Mouse (Mus musculus) hindbrain, embryonic 12.5 days (tissue): ENCODE measurements around the gene Mga. TPM values are rescaled to one million over a fixed set of nuclear protein-coding genes. Genes with fewer than 3 reads are reported as not detected.

Experiments
- ATAC-seq: fragments of 200-750 bp; cut with Nextera tagmentation; 2 replicates; pipeline ENCODE4 v1.8.0; 2017; ENCODE audit warnings: moderate TSS enrichment; ENCODE audit not compliant: low FRiP score
- H3K27ac ChIP-seq: fragments of 300-500 bp; sonication (generic); 2 replicates; pipeline ENCODE4 v1.5.1; 2016; ENCODE audit warnings: mild to moderate bottlenecking
- H3K27me3 ChIP-seq: fragments of 300-500 bp; sonication (generic); 2 replicates; pipeline ENCODE4 v1.6.1; 2016; ENCODE audit warnings: mild to moderate bottlenecking
- H3K36me3 ChIP-seq: fragments of 300-500 bp; sonication (generic); 2 replicates; pipeline ENCODE4 v1.6.1; 2016; ENCODE audit warnings: mild to moderate bottlenecking
- H3K4me1 ChIP-seq: fragments of 300-500 bp; sonication (generic); 2 replicates; pipeline ENCODE4 v1.6.1; 2016
- H3K4me2 ChIP-seq: fragments of 300-500 bp; sonication (generic); replicated peaks from 2 replicates; pipeline ENCODE4 v1.6.1; 2016; ENCODE audit warnings: mild to moderate bottlenecking
- H3K4me3 ChIP-seq: fragments of 300-500 bp; sonication (generic); 2 replicates; pipeline ENCODE4 v1.5.1; 2016; ENCODE audit warnings: mild to moderate bottlenecking
- H3K9ac ChIP-seq: fragments of 300-500 bp; sonication (generic); 2 replicates; pipeline ENCODE4 v1.6.1; 2016; ENCODE audit warnings: mild to moderate bottlenecking, moderate library complexity
- H3K9me3 ChIP-seq: fragments of 300-500 bp; sonication (generic); replicated peaks from 2 replicates; pipeline ENCODE4 v1.6.1; 2016; ENCODE audit warnings: mild to moderate bottlenecking
- WGBS: fragments of 180-500 bp; shearing (Covaris S2); methylation state at CpG from one replicate; pipeline ENCODE4 v1.1.7; 2016; 5-methylcytosine and 5-hydroxymethylcytosine counted together
- polyA plus RNA-seq: library from polyadenylated mRNA; unstranded; fragments of >200 nt; fragmentation: Nextera tagmentation; extraction: Ambion mirVana; gene quantifications from 2 replicates; pipeline ENCODE4 v1.2.1, GENCODE M21; 2016

Mga gene
- polyA plus RNA-seq, 1 experiment from 2014 or later, result 42.4 TPM

DNA sequence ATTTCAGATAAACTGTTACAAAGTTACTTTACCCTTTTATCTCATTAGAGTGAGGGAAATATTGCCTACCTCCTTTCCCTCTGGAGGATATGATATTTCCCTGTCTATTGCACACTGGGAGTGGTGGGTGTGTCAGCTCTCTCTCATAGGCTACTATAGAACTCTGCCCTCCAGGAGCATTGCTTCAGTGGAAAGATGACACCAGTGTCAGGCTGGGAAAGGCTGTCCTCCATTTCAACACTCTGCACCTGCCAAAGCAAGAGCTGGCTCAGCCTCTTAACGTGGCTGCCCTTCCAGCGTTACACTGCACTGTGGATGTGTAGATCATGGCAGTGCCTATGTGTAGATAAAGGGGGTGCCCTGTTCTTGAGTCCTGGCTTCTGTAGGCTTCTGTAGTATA lies 95.3 kb downstream of the Mga start:
- 81% methylated on average over 2 of the region's 2 CpGs for WGBS
- H3K27ac ChIP-seq, result no peak overlapping the region
- H3K9me3 ChIP-seq, result no peaks in the 10 kb centered on the region
- no peak overlapping the region for H3K4me3 ChIP-seq
- no peak overlapping the region for H3K4me2 ChIP-seq
- H3K27me3 ChIP-seq, result no peaks in the 10 kb centered on the region
- no peaks in the 10 kb centered on the region; the same call in 1 of the 2 replicates for H3K4me1 ChIP-seq
- no peak overlapping the region for H3K9ac ChIP-seq
- ATAC-seq, result no peak
- no peaks in the 10 kb centered on the region; the same call in 1 of the 2 replicates for H3K36me3 ChIP-seq

DNA sequence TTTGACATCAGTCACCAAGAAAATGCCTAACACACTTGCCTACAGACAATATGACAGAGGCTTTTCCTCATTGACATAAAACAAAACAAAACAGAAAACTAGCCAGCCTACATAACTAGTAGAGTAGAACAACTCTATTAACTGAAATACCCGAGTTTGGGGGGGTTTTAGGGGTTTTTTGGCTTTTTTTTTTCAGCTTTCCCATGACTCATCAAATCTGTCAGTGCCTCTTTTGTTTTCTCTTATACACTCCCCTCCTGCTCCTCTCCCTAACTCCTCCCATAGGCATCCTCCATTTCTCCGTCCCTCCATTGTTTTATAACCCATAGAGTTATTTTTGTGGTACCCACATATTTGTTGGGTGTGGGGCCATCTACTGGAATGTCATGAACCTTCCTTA lies 96.5 kb downstream of the Mga start:
- ATAC-seq, result no peak
- no peak overlapping the region for H3K9ac ChIP-seq
- 52% methylated on average over 2 of the region's 2 CpGs for WGBS
- H3K9me3 ChIP-seq, result no peaks in the 10 kb centered on the region
- H3K36me3 ChIP-seq, result peaks cover under 1% of the 10 kb centered on the region; the same call in 1 of the 2 replicates
- no peak overlapping the region for H3K4me2 ChIP-seq
- H3K27me3 ChIP-seq, result no peaks in the 10 kb centered on the region
- no peak overlapping the region for H3K4me3 ChIP-seq
- H3K27ac ChIP-seq, result no peak overlapping the region
- H3K4me1 ChIP-seq, result no peaks in the 10 kb centered on the region; the same call in 1 of the 2 replicates

DNA sequence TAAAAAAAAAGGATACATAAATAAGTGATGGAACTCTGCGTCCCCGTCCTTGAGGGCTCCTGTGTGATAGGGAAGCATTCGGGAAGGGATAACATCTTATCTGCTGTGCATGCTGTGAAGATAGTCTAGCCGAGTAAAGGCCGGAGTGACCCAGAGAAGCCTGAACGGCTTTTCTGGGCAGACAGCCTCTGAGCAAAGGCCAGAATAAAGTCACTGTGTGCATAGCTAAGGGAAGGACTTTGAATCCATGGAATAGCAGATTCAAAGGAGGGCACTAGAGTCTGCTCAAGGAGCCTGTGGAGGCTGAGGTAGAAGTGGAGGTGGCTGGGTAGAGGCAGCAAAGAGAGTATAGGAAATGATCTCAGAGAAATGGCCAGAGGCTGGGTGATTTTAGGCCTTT lies 97.8 kb downstream of the Mga start:
- Histone ChIP-seq H3K9ac (no peak overlapping the region), H3K27ac (no peak overlapping the region), H3K36me3 (peaks cover 5% of the 10 kb centered on the region; the same call in 1 of the 2 replicates), H3K4me2 (no peak overlapping the region), H3K4me3 (no peak overlapping the region), H3K27me3 (no peaks in the 10 kb centered on the region), H3K4me1 (no peaks in the 10 kb centered on the region; the same call in 1 of the 2 replicates), H3K9me3 (no peaks in the 10 kb centered on the region)
- ATAC-seq, result no peak
- WGBS, result 90% methylated on average over 6 of the region's 6 CpGs

DNA sequence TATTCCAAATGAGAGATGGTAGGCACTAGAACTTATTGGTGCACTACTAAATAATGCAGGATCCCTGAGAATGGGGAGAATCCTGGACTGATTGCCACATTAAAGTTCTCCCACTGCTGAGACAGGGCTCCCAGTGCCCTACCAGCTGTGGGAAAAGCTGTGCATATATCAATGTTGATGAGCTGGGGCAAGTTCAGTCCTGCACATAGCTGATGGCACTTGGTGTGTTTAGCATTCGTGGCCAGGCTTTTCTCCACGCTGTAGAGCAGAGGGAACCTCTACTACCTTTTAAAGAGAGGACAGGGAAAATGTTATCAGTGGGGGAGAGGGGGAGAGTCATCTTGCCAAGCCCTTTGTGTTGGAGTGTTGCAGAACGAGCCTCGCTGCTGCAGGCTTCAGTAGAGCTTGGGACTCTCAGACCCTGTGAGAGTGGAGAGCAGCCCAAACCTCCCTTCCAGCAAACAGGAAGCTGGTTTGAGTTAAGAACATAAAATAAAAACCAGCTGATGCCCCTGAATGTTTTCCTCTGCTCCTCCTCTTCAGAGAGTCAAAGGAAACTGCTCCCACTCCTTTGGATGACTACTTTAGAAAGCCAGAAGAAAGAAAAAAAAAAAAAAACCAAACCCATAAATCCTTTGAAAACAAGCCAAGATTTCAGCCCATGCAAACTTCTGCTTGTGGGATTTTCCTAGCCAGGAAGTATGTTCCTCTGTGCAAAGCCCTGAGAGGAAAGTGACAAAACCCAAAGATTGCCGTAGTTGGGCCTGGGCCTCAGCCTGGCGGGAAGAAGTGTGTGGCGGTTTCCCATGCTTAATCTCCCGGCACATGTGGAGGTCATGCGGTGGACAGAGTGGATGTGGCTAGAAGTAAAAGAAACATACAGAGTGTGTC lies 98.6 kb downstream of the Mga start:
- Histone ChIP-seq H3K4me2 (no peak overlapping the region), H3K4me3 (no peak overlapping the region), H3K9ac (no peak overlapping the region), H3K27ac (0 out of 2 replicates have a peak overlapping the region, but pooled peaks have one; percentile 46), H3K27me3 (no peaks in the 10 kb centered on the region), H3K9me3 (no peaks in the 10 kb centered on the region), H3K36me3 (peaks cover 5% of the 10 kb centered on the region; the same call in 1 of the 2 replicates), H3K4me1 (no peaks in the 10 kb centered on the region; the same call in none of the 2 replicates)
- WGBS, result 66% methylated on average over 9 of the region's 9 CpGs
- ATAC-seq, result no peak

DNA sequence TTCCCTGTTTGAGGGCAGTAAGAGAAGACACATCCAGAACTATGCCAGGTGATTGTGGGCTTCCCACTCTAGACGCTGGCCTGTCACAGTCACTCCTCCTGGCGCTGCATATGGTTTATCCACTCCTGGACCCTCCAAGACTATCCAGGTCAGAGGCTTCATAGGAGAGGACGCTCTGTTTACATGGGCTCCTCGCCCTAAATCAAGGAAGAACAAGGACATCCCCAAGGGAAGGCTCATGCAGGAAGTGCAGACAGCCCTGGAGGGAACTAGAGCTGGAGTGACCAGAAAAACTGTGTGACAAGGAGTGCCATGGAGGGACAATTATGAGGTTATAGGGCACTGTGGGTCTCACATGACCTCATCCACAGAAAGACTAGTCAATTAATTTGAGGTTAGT lies 100.3 kb downstream of the Mga start:
- no peak overlapping the region for H3K27ac ChIP-seq
- H3K36me3 ChIP-seq, result 0 out of 2 replicates have a peak, but pooled peaks cover 5% of the 10 kb centered on the region
- H3K4me2 ChIP-seq, result no peak overlapping the region
- no peak overlapping the region for H3K9ac ChIP-seq
- WGBS, result 89% methylated on average over 4 of the region's 4 CpGs
- H3K4me3 ChIP-seq, result no peak overlapping the region
- no peaks in the 10 kb centered on the region for H3K27me3 ChIP-seq
- H3K9me3 ChIP-seq, result no peaks in the 10 kb centered on the region
- ATAC-seq, result no peak
- H3K4me1 ChIP-seq, result peaks cover 5% of the 10 kb centered on the region

DNA sequence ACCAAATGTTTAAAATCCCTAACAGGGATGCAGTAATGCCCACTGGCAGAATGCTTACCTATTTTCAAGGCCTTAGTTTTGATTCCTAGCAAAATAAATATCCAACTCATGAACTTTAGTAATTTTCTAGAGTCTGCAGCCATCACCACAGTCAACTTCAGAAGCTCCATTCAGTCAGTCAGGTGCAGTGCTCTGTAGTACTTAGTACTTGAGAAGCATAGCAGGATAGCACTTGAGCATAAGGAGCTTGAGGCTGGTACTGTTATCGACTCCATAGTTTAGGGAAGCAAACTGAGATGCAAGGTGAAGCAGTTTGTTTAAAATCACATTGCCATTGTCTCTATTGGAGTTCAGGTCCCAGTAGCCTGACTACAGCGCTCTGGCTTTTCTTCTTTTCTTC lies 102.7 kb downstream of the Mga start:
- Histone ChIP-seq H3K27me3 (no peaks in the 10 kb centered on the region), H3K4me1 (peaks cover 5% of the 10 kb centered on the region), H3K27ac (no peak overlapping the region), H3K4me2 (no peak overlapping the region), H3K4me3 (no peak overlapping the region), H3K9ac (no peak overlapping the region), H3K9me3 (no peaks in the 10 kb centered on the region), H3K36me3 (0 out of 2 replicates have a peak, but pooled peaks cover 5% of the 10 kb centered on the region)
- WGBS, result 88% methylated on average over 2 of the region's 2 CpGs
- no peak for ATAC-seq

DNA sequence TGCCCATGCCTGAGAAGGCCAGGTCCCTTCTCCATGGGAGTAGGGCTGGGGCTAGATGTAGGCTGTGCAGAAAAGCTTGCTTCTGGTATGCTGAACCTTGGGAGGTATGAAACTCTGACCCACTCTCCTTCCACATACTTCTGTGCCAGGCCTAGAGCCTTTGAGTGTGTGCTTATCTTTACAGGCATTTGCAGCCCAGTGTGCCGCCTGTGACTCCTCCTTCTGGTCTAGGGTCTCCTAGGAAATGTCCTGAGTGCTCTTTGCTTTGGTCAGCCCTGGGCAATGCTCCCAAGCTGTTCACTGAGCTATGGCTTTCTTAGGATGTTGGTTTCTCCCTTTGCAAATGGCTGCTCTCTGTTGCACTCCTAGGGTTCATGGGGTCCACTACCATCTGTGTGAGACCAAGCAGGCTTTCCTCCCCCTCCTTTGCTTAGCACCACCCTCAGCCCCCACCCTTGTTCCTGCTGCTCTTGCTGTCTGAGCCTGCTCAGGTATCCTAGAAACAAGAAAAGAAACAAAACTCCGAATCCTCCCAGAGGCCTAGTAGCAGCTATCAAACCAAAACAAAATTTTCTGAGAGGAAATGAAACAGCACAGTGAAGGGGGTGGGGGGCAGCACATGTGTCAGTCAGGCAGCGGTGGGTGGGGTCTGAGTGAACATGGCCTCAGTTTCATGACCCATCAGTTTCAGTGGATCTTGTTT lies 104.0 kb downstream of the Mga start:
- no peak for ATAC-seq
- Histone ChIP-seq H3K9me3 (no peaks in the 10 kb centered on the region), H3K4me1 (peaks cover 5% of the 10 kb centered on the region; the same call in 1 of the 2 replicates), H3K9ac (no peak overlapping the region), H3K27me3 (no peaks in the 10 kb centered on the region), H3K4me2 (no peak overlapping the region), H3K4me3 (no peak overlapping the region), H3K27ac (no peak overlapping the region), H3K36me3 (0 out of 2 replicates have a peak, but pooled peaks cover 5% of the 10 kb centered on the region)
- 73% methylated on average over 3 of the region's 3 CpGs for WGBS

DNA sequence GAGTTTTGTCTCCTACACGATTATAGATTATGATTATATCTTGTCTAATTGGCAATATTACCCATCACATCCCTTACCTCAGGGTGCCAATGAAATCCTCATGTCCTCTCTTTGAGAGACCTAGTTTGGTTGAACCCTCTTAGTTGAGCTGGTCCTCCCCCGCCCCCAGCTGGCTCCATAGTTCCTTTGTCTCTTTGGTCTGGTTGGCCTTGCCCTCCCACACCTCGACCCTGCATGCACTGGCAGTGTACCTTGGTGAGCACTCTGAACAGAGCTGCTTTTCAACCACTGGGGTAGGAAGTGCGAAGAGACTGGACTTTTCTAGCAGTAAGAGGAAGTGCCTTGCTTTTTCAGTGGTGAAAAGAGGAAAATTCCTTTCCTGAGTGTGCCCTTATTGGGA lies 104.9 kb downstream of the Mga start:
- no peak overlapping the region for H3K9ac ChIP-seq
- WGBS, result 62% methylated on average over 4 of the region's 4 CpGs
- 0 out of 2 replicates have a peak, but pooled peaks cover 5% of the 10 kb centered on the region for H3K36me3 ChIP-seq
- no peak for ATAC-seq
- H3K4me2 ChIP-seq, result no peak overlapping the region
- no peak overlapping the region for H3K27ac ChIP-seq
- no peaks in the 10 kb centered on the region for H3K27me3 ChIP-seq
- no peak overlapping the region for H3K4me3 ChIP-seq
- no peaks in the 10 kb centered on the region for H3K9me3 ChIP-seq
- peaks cover 5% of the 10 kb centered on the region; the same call in 1 of the 2 replicates for H3K4me1 ChIP-seq

DNA sequence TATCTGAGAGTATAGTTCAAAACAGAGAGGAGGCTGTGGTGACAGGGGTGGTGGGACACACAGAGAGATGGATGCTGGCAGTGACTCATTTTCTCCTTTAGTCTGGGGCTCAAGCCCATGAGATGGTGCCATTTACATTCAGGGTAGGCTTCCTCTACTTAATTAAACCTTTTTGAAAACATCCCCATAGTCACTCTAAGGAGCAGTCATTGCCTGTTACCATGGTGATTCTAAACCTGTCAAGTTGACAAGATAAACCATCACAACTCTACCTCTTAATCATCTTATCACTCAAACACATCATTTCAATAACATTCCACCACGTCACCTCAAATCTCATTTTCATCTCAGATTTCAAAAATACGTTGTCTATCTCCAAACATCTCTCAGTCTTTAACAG lies 106.9 kb downstream of the Mga start:
- H3K4me1 ChIP-seq, result peaks cover 5% of the 10 kb centered on the region; the same call in 1 of the 2 replicates
- no peaks in the 10 kb centered on the region for H3K9me3 ChIP-seq
- H3K27me3 ChIP-seq, result no peaks in the 10 kb centered on the region
- H3K27ac ChIP-seq, result no peak overlapping the region
- no peak overlapping the region for H3K4me2 ChIP-seq
- WGBS, result 91% methylated on average over 2 of the region's 2 CpGs
- no peak overlapping the region for H3K4me3 ChIP-seq
- 0 out of 2 replicates have a peak, but pooled peaks cover under 1% of the 10 kb centered on the region for H3K36me3 ChIP-seq
- ATAC-seq, result no peak
- H3K9ac ChIP-seq, result no peak overlapping the region

DNA sequence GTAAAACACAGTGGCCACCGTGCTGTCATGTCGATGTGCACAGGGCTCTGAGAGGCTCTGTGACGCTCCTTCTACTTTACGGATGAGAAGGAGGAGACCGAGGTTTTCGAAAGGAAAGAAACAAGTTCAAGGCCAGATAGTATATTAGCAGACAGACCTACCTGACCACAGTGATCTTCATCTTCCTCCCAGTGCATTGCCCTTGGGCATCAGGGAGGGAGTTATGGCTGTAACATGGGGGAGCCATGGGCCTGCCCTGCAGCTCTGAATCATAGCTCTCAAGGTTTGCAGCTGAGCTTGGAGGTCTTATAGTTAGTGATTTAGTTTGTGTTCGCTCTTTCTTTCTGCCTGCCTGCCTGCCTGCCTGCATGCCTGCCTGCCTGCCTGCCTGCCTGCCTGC lies 109.7 kb downstream of the Mga start:
- WGBS, result 92% methylated on average over 7 of the region's 7 CpGs
- Histone ChIP-seq H3K9me3 (no peaks in the 10 kb centered on the region), H3K27me3 (no peaks in the 10 kb centered on the region), H3K4me3 (no peak overlapping the region), H3K4me2 (no peak overlapping the region), H3K27ac (no peak overlapping the region), H3K36me3 (no peaks in the 10 kb centered on the region), H3K4me1 (no peaks in the 10 kb centered on the region), H3K9ac (no peak overlapping the region)
- ATAC-seq, result no peak

DNA sequence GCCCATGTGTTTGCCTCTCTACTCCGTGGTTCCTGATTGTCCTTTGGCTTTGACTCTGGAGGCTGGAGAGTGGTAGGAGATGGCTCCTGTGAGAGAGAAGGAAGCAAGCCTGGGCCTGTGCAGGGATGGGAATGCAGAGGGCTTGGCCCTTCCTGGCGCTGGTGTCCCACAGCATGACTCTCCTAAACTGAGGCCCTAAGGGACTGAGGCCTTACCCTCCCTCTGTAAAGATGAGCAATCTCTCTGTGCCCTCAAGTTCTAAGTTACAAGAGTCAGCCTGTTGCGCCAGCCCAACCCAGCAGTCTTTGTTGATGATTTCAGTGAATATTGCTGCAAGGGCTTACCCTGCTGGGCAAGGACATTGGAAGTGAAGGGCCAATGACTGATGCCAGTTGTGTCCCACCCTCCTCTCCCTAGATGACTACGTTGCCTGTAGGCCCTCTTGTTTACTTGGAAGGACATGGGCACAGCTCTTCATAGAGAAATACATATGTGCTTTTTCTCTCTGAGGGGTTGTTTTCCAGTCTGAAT lies 110.7 kb downstream of the Mga start:
- H3K4me3 ChIP-seq, result no peak overlapping the region
- no peak overlapping the region for H3K4me2 ChIP-seq
- no peak for ATAC-seq
- H3K27ac ChIP-seq, result no peak overlapping the region
- H3K9ac ChIP-seq, result no peak overlapping the region
- H3K4me1 ChIP-seq, result no peaks in the 10 kb centered on the region
- 75% methylated on average over 4 of the region's 4 CpGs for WGBS
- H3K36me3 ChIP-seq, result 0 out of 2 replicates have a peak, but pooled peaks cover 3% of the 10 kb centered on the region
- no peaks in the 10 kb centered on the region for H3K27me3 ChIP-seq
- H3K9me3 ChIP-seq, result no peaks in the 10 kb centered on the region

DNA sequence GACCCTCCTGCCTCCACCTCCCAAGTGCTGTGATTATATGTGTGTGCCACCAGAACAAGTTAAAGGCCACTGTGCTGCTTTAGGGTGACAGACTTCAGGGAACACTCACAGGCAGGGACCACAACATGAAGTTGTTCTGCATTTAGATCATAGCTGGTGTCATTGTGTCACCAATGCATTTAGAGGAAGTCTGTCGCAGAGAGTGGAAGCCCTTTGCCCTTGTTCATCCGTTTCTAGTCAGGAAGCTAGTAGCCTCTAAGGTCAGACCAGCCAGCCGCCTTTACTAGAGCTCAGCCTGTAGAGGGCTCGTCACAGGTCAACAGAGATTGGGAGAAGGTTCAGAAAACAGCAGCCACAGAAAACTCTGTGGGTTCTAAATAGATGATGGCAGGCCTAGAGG lies 111.6 kb downstream of the Mga start:
- peaks cover 9% of the 10 kb centered on the region; the same call in 1 of the 2 replicates for H3K36me3 ChIP-seq
- WGBS, result 63% methylated on average over 4 of the region's 4 CpGs
- H3K4me3 ChIP-seq, result no peak overlapping the region
- no peaks in the 10 kb centered on the region for H3K9me3 ChIP-seq
- no peaks in the 10 kb centered on the region for H3K4me1 ChIP-seq
- no peaks in the 10 kb centered on the region for H3K27me3 ChIP-seq
- no peak for ATAC-seq
- no peak overlapping the region for H3K4me2 ChIP-seq
- H3K9ac ChIP-seq, result no peak overlapping the region
- no peak overlapping the region for H3K27ac ChIP-seq
